Mouse (Mus musculus): Measurements from ENCODE around the gene Pgr. TPM values are rescaled to one million over a fixed set of nuclear protein-coding genes. Genes with fewer than 3 reads are reported as not detected.

Pgr gene
- 1.1 and 1.2 TPM in 2 replicates for polyA plus RNA-seq (2012; rRNA removed)

DNA sequence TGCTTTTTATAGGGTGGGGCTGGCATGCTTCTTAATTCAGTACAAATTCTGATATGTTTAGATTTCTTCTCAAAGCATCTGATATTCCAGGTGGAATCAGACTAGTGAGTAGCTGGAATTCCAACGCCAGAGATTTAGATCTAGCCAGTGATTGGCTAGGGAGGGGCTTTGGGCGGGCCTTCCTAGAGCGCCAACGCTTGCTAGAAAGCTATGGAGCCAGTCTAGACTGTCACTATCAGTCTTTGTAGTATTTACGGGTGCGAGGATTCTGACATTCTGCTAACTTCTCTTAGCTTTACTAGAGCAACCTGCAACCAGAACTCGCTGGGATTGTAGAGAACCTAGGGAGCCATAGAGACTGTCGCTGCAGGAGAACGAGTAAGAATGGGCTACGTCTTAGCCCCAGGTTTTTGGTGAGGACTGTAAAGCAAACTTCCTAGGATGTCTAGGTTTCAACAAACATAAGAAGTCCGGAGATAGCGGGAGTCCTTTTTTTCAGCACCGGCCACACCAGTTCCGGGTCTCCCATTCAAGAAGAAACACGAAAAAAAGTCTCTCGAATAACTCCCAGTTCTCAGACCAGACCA is at the start of gene Pgr:
Gene Pgr, plus strand, starts transcription at position 218 of the 587 bp plus-strand sequence.
- Histone ChIP-seq H3K27me3 (ENCODE audit: control insufficient read depth, insufficient read depth, low read length) (no peaks in the 10 kb centered on the region; the same call in 1 of the 2 replicates), H3K36me3 (ENCODE audit: control insufficient read depth, insufficient read depth, low read length) (no peaks in the 10 kb centered on the region), H3K27ac (ENCODE audit: control insufficient read depth, insufficient read depth, low read length) (no peak within 1 kb of the TSS), H3K4me1 (replicated peaks; ENCODE audit: control insufficient read depth, insufficient read depth, low read length) (no peaks in the 10 kb centered on the region), H3K4me3 (ENCODE audit: control insufficient read depth, insufficient read depth, low read length) (no peak within 1 kb of the TSS; the same call in 1 of the 2 replicates)
- no peak for DNase-seq
- WGBS, result 6% methylated on average over 16 of the region's 16 CpGs
- no peak for TF ChIP-seq POLR2A (IDR thresholded peaks at IDR 0.05; ENCODE audit: control insufficient read depth, extremely low read depth, insufficient read depth, low read length, poor library complexity)
- no peak for TF ChIP-seq CTCF (IDR thresholded peaks at IDR 0.05; ENCODE audit: borderline replicate concordance, control insufficient read depth, extremely low read depth, insufficient read depth, low read length, poor library complexity)

DNA sequence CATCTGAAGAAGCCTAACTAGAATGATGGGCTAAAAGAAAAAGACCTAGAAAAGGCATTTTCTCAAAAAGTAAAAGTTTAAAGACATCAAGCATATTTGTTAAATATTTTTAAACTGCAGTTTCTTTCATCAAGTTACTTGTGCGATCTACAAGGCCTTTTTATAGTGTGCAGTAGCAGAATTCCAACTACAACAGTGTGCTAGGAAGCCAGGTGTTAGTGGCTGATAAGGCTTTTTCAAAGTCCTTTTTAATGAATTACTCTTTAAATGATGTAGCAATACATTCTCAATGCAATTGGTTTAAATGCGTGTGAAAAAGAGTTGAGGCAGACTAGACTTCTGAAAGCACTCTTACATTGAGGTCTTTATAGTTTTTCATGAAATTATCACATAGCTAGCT is 42.2 kb upstream of the Pgr start:
- no peak overlapping the region for H3K4me3 ChIP-seq (ENCODE audit: control insufficient read depth, insufficient read depth, low read length)
- DNase-seq, result no peak
- TF ChIP-seq CTCF (IDR thresholded peaks at IDR 0.05; ENCODE audit: borderline replicate concordance, control insufficient read depth, extremely low read depth, insufficient read depth, low read length, poor library complexity), result no peak
- TF ChIP-seq POLR2A (IDR thresholded peaks at IDR 0.05; ENCODE audit: control insufficient read depth, extremely low read depth, insufficient read depth, low read length, poor library complexity), result no peak
- no peaks in the 10 kb centered on the region for H3K27me3 ChIP-seq (ENCODE audit: control insufficient read depth, insufficient read depth, low read length)
- H3K27ac ChIP-seq (ENCODE audit: control insufficient read depth, insufficient read depth, low read length), result no peak overlapping the region
- 87% methylated on average over 2 of the region's 2 CpGs for WGBS
- H3K36me3 ChIP-seq (ENCODE audit: control insufficient read depth, insufficient read depth, low read length), result no peaks in the 10 kb centered on the region
- no peaks in the 10 kb centered on the region for H3K4me1 ChIP-seq (replicated peaks; ENCODE audit: control insufficient read depth, insufficient read depth, low read length)

DNA sequence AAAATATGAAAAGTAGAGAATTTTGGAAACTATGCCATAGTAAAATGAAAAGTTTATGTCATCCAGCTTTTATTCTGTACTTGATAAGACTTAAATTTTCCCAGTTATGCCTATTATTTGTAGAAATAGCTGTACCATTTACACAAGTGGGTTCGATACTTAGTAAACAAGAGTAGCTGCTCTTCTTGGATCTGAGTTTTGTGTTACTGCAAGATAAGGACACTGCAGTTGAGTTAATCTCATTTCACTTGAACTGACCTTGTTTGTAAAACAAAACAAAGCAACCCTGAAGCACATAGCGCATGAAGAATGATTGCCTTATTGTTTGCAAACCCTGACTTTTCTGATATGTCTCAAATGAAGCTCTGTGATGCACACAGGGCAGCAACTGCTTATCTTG is 31.1 kb upstream of the Pgr start:
- H3K4me3 ChIP-seq (ENCODE audit: control insufficient read depth, insufficient read depth, low read length), result no peak overlapping the region
- TF ChIP-seq CTCF (IDR thresholded peaks at IDR 0.05; ENCODE audit: borderline replicate concordance, control insufficient read depth, extremely low read depth, insufficient read depth, low read length, poor library complexity), result no peak
- 89% methylated on average over 2 of the region's 2 CpGs for WGBS

GRCm38 (mm10) chr9:8895205-8895604 is 4.4 kb upstream of the Pgr start:
- 30% methylated on average over 5 of the region's 5 CpGs for WGBS
- H3K27me3 ChIP-seq (ENCODE audit: control insufficient read depth, insufficient read depth, low read length), result no peaks in the 10 kb centered on the region; the same call in 1 of the 2 replicates
- DNase-seq, result no peak
- H3K4me3 ChIP-seq (ENCODE audit: control insufficient read depth, insufficient read depth, low read length), result no peak overlapping the region
- H3K4me1 ChIP-seq (replicated peaks; ENCODE audit: control insufficient read depth, insufficient read depth, low read length), result no peaks in the 10 kb centered on the region
- no peak for TF ChIP-seq CTCF (IDR thresholded peaks at IDR 0.05; ENCODE audit: borderline replicate concordance, control insufficient read depth, extremely low read depth, insufficient read depth, low read length, poor library complexity)
- H3K27ac ChIP-seq (ENCODE audit: control insufficient read depth, insufficient read depth, low read length), result no peak overlapping the region
- H3K36me3 ChIP-seq (ENCODE audit: control insufficient read depth, insufficient read depth, low read length), result no peaks in the 10 kb centered on the region

More for the DNA sequence above, 31.1 kb upstream of the Pgr start:
- no peak overlapping the region for H3K27ac ChIP-seq (ENCODE audit: control insufficient read depth, insufficient read depth, low read length)
- no peaks in the 10 kb centered on the region for H3K27me3 ChIP-seq (ENCODE audit: control insufficient read depth, insufficient read depth, low read length)
- H3K36me3 ChIP-seq (ENCODE audit: control insufficient read depth, insufficient read depth, low read length), result no peaks in the 10 kb centered on the region
- DNase-seq, result no peak
- H3K4me1 ChIP-seq (replicated peaks; ENCODE audit: control insufficient read depth, insufficient read depth, low read length), result no peaks in the 10 kb centered on the region

GRCm38 (mm10) chr9:8900203-8901012 is 775 bp downstream of the Pgr start:
- H3K27me3 ChIP-seq (ENCODE audit: control insufficient read depth, insufficient read depth, low read length), result no peaks in the 10 kb centered on the region; the same call in 1 of the 2 replicates
- no peak overlapping the region; the same call in 1 of the 2 replicates for H3K4me3 ChIP-seq (ENCODE audit: control insufficient read depth, insufficient read depth, low read length)
- H3K4me1 ChIP-seq (replicated peaks; ENCODE audit: control insufficient read depth, insufficient read depth, low read length), result no peaks in the 10 kb centered on the region
- peak; percentile 1 for DNase-seq
- TF ChIP-seq POLR2A (IDR thresholded peaks at IDR 0.05; ENCODE audit: control insufficient read depth, extremely low read depth, insufficient read depth, low read length, poor library complexity) (no peak), CTCF (IDR thresholded peaks at IDR 0.05; ENCODE audit: borderline replicate concordance, control insufficient read depth, extremely low read depth, insufficient read depth, low read length, poor library complexity) (no peak)
- WGBS, result 3% methylated on average over 41 of the region's 41 CpGs
- no peaks in the 10 kb centered on the region for H3K36me3 ChIP-seq (ENCODE audit: control insufficient read depth, insufficient read depth, low read length)
- H3K27ac ChIP-seq (ENCODE audit: control insufficient read depth, insufficient read depth, low read length), result no peak overlapping the region

DNA sequence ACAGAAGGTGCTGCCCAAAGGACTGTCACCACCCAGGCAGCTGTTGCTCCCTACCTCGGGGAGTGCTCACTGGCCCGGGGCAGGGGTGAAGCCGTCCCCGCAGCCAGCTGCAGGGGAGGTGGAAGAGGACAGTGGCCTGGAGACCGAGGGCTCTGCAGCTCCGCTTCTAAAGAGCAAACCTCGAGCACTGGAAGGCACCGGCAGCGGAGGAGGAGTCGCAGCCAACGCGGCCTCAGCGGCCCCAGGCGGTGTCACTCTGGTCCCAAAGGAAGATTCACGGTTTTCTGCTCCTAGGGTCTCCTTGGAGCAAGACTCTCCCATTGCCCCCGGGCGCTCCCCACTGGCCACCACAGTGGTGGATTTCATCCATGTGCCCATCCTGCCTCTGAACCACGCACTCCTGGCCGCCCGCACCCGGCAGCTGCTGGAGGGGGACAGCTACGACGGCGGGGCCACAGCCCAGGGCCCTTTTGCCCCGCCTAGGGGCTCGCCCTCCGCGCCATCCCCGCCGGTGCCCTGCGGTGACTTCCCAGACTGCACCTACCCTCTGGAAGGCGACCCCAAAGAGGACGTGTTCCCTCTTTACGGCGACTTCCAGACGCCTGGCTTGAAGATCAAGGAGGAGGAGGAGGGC is 1.5 kb downstream of the Pgr start:
- H3K36me3 ChIP-seq (ENCODE audit: control insufficient read depth, insufficient read depth, low read length), result no peaks in the 10 kb centered on the region
- WGBS, result 3% methylated on average over 36 of the region's 36 CpGs
- H3K4me3 ChIP-seq (ENCODE audit: control insufficient read depth, insufficient read depth, low read length), result no peak overlapping the region
- H3K27ac ChIP-seq (ENCODE audit: control insufficient read depth, insufficient read depth, low read length), result no peak overlapping the region
- TF ChIP-seq CTCF (IDR thresholded peaks at IDR 0.05; ENCODE audit: borderline replicate concordance, control insufficient read depth, extremely low read depth, insufficient read depth, low read length, poor library complexity) (no peak), POLR2A (IDR thresholded peaks at IDR 0.05; ENCODE audit: control insufficient read depth, extremely low read depth, insufficient read depth, low read length, poor library complexity) (no peak)
- no peaks in the 10 kb centered on the region; the same call in 1 of the 2 replicates for H3K27me3 ChIP-seq (ENCODE audit: control insufficient read depth, insufficient read depth, low read length)
- no peaks in the 10 kb centered on the region for H3K4me1 ChIP-seq (replicated peaks; ENCODE audit: control insufficient read depth, insufficient read depth, low read length)
- DNase-seq, result no peak

All from thymus, adult 2 months (tissue).